In the genomic region with DNA sequence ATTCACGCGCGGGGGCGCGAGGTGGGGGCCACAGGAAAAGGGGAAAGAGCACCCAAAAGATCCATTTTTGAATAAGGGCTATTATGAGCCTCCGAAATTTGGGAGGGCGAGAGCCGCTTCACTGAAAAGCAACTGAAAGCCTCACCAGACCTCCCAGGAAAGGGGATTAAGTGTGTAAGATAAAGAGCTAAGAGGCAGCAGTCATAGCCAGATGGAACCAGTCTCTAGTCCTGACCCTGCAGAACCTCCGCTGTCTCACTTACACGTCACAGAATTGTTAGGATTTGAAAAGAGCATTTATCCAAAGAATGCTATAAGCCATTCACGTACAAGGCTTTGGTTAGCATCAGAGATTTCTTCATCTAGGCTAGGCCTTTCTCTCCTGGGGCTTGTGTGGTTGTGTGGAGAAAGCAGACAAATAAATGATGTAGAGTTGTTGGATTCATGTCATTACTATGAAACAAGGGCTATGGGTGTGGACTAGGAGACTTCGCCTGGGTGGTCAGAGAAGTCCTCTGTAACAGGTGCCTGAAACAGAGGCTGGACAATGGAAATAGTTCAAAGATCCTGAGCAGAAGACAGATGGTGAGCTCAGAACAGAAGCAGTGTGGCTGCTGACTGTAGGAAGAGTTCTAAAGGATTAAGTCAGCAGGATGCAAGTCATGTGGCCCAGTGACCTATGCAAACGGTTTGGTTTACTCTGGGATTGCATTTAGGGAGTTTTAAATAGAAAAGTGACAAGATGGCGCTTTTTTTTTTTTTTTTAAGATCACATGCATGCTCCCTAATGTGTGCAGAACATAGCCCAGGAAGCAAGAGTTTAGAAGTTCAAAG, we compare ENCODE assay signal across 7 mouse cellular contexts. TPM values are rescaled to one million over a fixed set of nuclear protein-coding genes. Genes with fewer than 3 reads are reported as not detected.
DNase-seq lines count a peak whose midpoint lies in the region; ATAC-seq and TF ChIP-seq lines count a peak whose summit lies in the region.

No protein-coding gene starts in this region.

- TF ChIP-seq POLR2A in lung, adult 2 months (IDR thresholded peaks at IDR 0.05; ENCODE audit: borderline replicate concordance, extremely low read depth, low read depth, low read length) = no peak

- H3K4me2 ChIP-seq in hindbrain, embryonic 13.5 days = peak overlapping the region; percentile 67
- peak overlapping the region; percentile 66 for H3K4me2 ChIP-seq in midbrain, embryonic 15.5 days

- no peaks in the 10 kb centered on the region for H3K9me3 ChIP-seq in hindbrain, embryonic 13.5 days
- no peaks in the 10 kb centered on the region for H3K9me3 ChIP-seq in midbrain, embryonic 15.5 days

- WGBS in lung, adult 2 months = 21% methylated on average over 14 of the region's 14 CpGs
- WGBS in hindbrain, embryonic 13.5 days = 15% methylated on average over 14 of the region's 14 CpGs
- 7% methylated on average over 14 of the region's 14 CpGs for WGBS in midbrain, embryonic 15.5 days

- H3K9ac ChIP-seq in hindbrain, embryonic 13.5 days = peak overlapping the region; percentile 96
- H3K9ac ChIP-seq in midbrain, embryonic 15.5 days = peak overlapping the region; percentile 96

- no peak for TF ChIP-seq CTCF in lung, adult 2 months (IDR thresholded peaks at IDR 0.05; ENCODE audit: insufficient read depth, low read length)

- peak overlapping the region; percentile 99 for H3K27ac ChIP-seq in hindbrain, embryonic 13.5 days
- peak overlapping the region; percentile 99 for H3K27ac ChIP-seq in midbrain, embryonic 15.5 days

- H3K36me3 ChIP-seq in hindbrain, embryonic 13.5 days = no peaks in the 10 kb centered on the region
- no peaks in the 10 kb centered on the region for H3K36me3 ChIP-seq in midbrain, embryonic 15.5 days (replicated peaks)

- no peak for DNase-seq in lung, adult 2 months
- DNase-seq in lung, postnatal 10 days = no peak
- peak; percentile 31 for DNase-seq in c-Kit-positive CD71-positive TER-119-negative erythroid progenitor cells, embryonic 14.5 days (ENCODE audit: low read depth)
- DNase-seq in right cerebral cortex, postnatal 25 days = no peak
- no peak for DNase-seq in layer of hippocampus, adult 11-12 months (ENCODE audit: low spot score)

- no peaks in the 10 kb centered on the region for H3K27me3 ChIP-seq in hindbrain, embryonic 13.5 days
- no peaks in the 10 kb centered on the region for H3K27me3 ChIP-seq in midbrain, embryonic 15.5 days (replicated peaks)

- peaks cover 9% of the 10 kb centered on the region for H3K4me1 ChIP-seq in lung, adult 2 months (ENCODE audit: control insufficient read depth, insufficient read depth, low read length)
- peaks cover 34% of the 10 kb centered on the region for H3K4me1 ChIP-seq in hindbrain, embryonic 13.5 days (replicated peaks)
- peaks cover 27% of the 10 kb centered on the region for H3K4me1 ChIP-seq in midbrain, embryonic 15.5 days

- ATAC-seq in hindbrain, embryonic 13.5 days (ENCODE audit: low FRiP score) = peak; percentile 30; the same call in 1 of the 2 replicates
- peak; percentile 38; the same call in 1 of the 2 replicates for ATAC-seq in midbrain, embryonic 15.5 days (replicated peaks)

- H3K4me3 ChIP-seq in lung, adult 2 months (replicated peaks; ENCODE audit: extremely low read depth, low read depth, low read length) = peak overlapping the region; percentile 90
- peak overlapping the region; percentile 97 for H3K4me3 ChIP-seq in hindbrain, embryonic 13.5 days
- peak overlapping the region; percentile 80 for H3K4me3 ChIP-seq in midbrain, embryonic 15.5 days

RNA-seq across cellular contexts. Expression of gene Fem1b, which starts 0.7 kb away (rescaled TPM):
- 12.1 and 13.9 TPM in 2 replicates for polyA plus RNA-seq in lung, adult 2 months (2012; rRNA removed)
- polyA plus RNA-seq in hindbrain, embryonic 13.5 days (2015; fragmentation: Nextera tagmentation; extraction: Ambion mirVana) = 48.2 and 49.5 TPM in 2 replicates
- 64.6 and 67.0 TPM in 2 replicates for polyA plus RNA-seq in midbrain, embryonic 15.5 days (2015; fragmentation: Nextera tagmentation; extraction: Ambion mirVana)

RNA-seq across cellular contexts. Expression of gene Cln6, which starts 26.2 kb away (rescaled TPM):
- 58.1 and 60.8 TPM in 2 replicates for polyA plus RNA-seq in lung, adult 2 months (2012; rRNA removed)
- 6.0 and 6.1 TPM in 2 replicates for polyA plus RNA-seq in hindbrain, embryonic 13.5 days (2015; fragmentation: Nextera tagmentation; extraction: Ambion mirVana)
- 5.9 and 6.2 TPM in 2 replicates for polyA plus RNA-seq in midbrain, embryonic 15.5 days (2015; fragmentation: Nextera tagmentation; extraction: Ambion mirVana)

RNA-seq across cellular contexts. Expression of gene Calml4, which starts 45.4 kb away (rescaled TPM):
- polyA plus RNA-seq in lung, adult 2 months (2012; rRNA removed) = 7.1 and 11.6 TPM in 2 replicates
- polyA plus RNA-seq in hindbrain, embryonic 13.5 days (2015; fragmentation: Nextera tagmentation; extraction: Ambion mirVana) = 10.4 and 21.2 TPM in 2 replicates
- 9.4 and 11.7 TPM in 2 replicates for polyA plus RNA-seq in midbrain, embryonic 15.5 days (2015; fragmentation: Nextera tagmentation; extraction: Ambion mirVana)
